Mouse (Mus musculus): ENCODE results near the gene Uck2. TPM values are rescaled to one million over a fixed set of nuclear protein-coding genes. Genes with fewer than 3 reads are reported as not detected.
A peak's percentile ranks its signal among the peaks of the same experiment; 100 is the strongest.

Uck2 gene
- polyA plus RNA-seq, 1 experiment = 17.5 TPM

DNA sequence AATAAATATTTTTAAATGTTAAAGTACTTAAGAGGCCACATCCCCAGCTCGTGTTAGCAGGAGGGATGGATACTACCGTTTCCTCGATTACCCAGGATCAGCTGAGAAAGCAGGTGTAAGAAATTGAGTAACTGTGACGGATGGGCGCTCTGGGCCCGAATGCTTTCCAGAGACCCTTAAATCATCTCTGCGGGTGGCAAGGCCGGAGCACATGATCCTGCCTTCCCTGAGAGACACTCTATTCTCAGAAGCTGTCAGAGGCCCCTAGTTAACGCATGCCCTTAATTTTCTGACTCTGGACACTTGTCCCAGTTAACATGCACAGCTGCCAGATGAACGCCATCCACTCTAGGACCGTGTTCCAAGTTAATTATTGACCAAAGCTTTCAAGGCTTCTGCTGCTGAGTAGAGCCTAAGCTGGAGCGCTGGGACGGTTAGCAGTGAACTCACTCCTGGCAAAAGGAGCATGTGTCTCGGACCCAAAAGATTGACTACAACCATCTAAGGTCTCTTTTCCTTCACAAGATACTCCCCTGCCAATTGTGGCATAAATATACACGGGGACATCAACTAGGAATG is 28.3 kb downstream of the Uck2 start:
- no peak overlapping the region for H3K27ac ChIP-seq (ENCODE audit: insufficient read depth, low read depth, low read length)
- WGBS = 38% methylated on average over 15 of the region's 15 CpGs
- no peaks in the 10 kb centered on the region for H3K36me3 ChIP-seq (ENCODE audit: control insufficient read depth, insufficient read depth, low read length)
- H3K4me1 ChIP-seq (ENCODE audit: control insufficient read depth, insufficient read depth, low read length) = 0 out of 2 replicates have a peak, but pooled peaks cover 3% of the 10 kb centered on the region
- TF ChIP-seq POLR2A (IDR thresholded peaks at IDR 0.05; ENCODE audit: low read depth, low read length) (no peak), CTCF (conservative IDR thresholded peaks at IDR 0.05; ENCODE audit: insufficient read depth, insufficient read length, low read depth, low read length) (no peak)
- no peak overlapping the region for H3K4me3 ChIP-seq (ENCODE audit: insufficient read depth, low read depth, low read length)
- H3K27me3 ChIP-seq (replicated peaks; ENCODE audit: control insufficient read depth, insufficient read depth, low read length) = no peaks in the 10 kb centered on the region
- DNase-seq = peak; percentile 78

DNA sequence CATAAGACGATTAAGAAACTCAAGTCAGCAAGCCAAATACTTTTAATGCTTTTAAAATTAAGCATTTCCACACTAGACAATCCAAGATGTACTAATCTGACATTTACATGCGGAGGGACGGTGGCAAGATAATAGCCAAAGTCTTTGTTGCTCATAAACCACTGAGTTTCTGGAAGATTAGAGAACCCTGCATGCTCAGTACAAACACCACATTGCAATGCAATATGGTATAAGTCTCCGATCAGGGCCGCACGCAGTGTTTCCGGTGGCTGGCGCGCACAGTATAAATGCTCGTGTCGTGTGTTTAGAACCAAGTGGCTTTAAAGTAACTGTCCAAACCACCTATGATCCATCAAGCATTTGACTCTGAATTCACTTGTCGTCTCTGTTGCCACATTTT is 31.5 kb downstream of the Uck2 start:
- 92% methylated on average over 12 of the region's 12 CpGs for WGBS
- Histone ChIP-seq H3K4me1 (ENCODE audit: control insufficient read depth, insufficient read depth, low read length) (no peaks in the 10 kb centered on the region), H3K36me3 (ENCODE audit: control insufficient read depth, insufficient read depth, low read length) (no peaks in the 10 kb centered on the region), H3K27me3 (replicated peaks; ENCODE audit: control insufficient read depth, insufficient read depth, low read length) (no peaks in the 10 kb centered on the region), H3K4me3 (ENCODE audit: insufficient read depth, low read depth, low read length) (no peak overlapping the region), H3K27ac (ENCODE audit: insufficient read depth, low read depth, low read length) (no peak overlapping the region)
- DNase-seq = no peak
- TF ChIP-seq POLR2A (IDR thresholded peaks at IDR 0.05; ENCODE audit: low read depth, low read length) (no peak), CTCF (conservative IDR thresholded peaks at IDR 0.05; ENCODE audit: insufficient read depth, insufficient read length, low read depth, low read length) (no peak)

DNA sequence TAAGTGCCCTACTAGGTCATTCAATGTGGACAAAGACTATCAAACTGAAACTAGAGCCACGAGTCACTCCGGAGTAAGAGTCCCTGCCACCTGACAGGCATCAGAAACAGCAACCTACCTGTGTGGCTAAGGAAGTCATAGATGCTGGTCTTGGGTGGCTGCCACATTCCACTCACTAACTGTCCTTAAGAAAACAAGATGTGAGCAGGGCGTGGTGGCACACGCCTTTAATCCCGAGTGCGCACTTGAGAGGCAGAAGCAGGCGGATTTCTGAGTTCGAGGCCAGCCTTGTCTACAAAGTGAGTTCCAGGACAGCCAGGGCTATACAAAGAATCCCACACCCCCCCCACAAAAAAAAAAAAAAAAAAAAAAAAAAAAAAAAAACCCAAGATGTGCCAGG is 35.2 kb downstream of the Uck2 start:
- no peaks in the 10 kb centered on the region for H3K27me3 ChIP-seq (replicated peaks; ENCODE audit: control insufficient read depth, insufficient read depth, low read length)
- no peaks in the 10 kb centered on the region for H3K36me3 ChIP-seq (ENCODE audit: control insufficient read depth, insufficient read depth, low read length)
- no peak for TF ChIP-seq CTCF (conservative IDR thresholded peaks at IDR 0.05; ENCODE audit: insufficient read depth, insufficient read length, low read depth, low read length)
- no peak for TF ChIP-seq POLR2A (IDR thresholded peaks at IDR 0.05; ENCODE audit: low read depth, low read length)
- 74% methylated on average over 8 of the region's 8 CpGs for WGBS
- DNase-seq = no peak
- H3K27ac ChIP-seq (ENCODE audit: insufficient read depth, low read depth, low read length) = no peak overlapping the region
- no peak overlapping the region for H3K4me3 ChIP-seq (ENCODE audit: insufficient read depth, low read depth, low read length)
- 0 out of 2 replicates have a peak, but pooled peaks cover 3% of the 10 kb centered on the region for H3K4me1 ChIP-seq (ENCODE audit: control insufficient read depth, insufficient read depth, low read length)

DNA sequence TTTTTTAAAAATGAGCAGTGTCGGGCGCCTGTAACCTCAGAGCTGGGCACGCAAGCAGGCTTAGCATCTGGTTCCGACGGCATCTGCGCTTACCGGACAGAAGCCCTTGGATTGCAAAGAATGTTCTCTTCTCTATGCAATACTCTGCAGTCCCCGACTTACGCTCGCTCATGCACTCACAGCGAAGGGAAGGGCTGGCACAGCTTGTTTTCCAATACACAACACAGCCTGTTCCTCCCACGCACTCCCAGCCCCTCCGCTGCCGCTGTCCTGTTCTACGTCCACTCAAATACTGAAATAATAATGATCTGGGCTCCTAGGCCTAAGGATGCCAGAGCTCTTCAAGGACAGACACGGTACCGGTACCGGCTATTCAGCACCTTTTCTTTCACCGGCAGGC is 35.9 kb downstream of the Uck2 start:
- TF ChIP-seq POLR2A (IDR thresholded peaks at IDR 0.05; ENCODE audit: low read depth, low read length) (no peak), CTCF (conservative IDR thresholded peaks at IDR 0.05; ENCODE audit: insufficient read depth, insufficient read length, low read depth, low read length) (no peak)
- Histone ChIP-seq H3K4me1 (ENCODE audit: control insufficient read depth, insufficient read depth, low read length) (0 out of 2 replicates have a peak, but pooled peaks cover 3% of the 10 kb centered on the region), H3K4me3 (ENCODE audit: insufficient read depth, low read depth, low read length) (no peak overlapping the region), H3K27ac (ENCODE audit: insufficient read depth, low read depth, low read length) (no peak overlapping the region), H3K36me3 (ENCODE audit: control insufficient read depth, insufficient read depth, low read length) (no peaks in the 10 kb centered on the region), H3K27me3 (replicated peaks; ENCODE audit: control insufficient read depth, insufficient read depth, low read length) (no peaks in the 10 kb centered on the region)
- no peak for DNase-seq
- 70% methylated on average over 19 of the region's 19 CpGs for WGBS

DNA sequence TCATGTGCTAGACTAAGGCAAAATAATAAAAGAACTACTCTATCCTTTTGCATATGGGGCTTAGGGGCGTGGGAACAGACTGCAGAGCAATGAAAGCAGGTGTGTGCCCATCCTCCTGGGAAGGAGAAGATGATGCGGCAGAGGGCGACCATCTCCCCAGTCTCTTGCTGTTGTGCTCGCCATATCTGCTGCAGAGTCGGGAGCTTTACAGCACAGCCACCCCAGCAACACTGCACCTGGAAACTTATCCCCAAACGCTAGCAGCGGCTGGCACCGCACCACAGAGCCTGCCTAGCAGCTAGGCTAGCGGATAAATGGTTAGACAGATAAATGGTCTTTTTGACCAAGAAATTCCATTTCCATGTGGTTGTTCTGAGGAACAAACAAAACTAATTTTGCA is 37.2 kb downstream of the Uck2 start:
- Histone ChIP-seq H3K4me3 (ENCODE audit: insufficient read depth, low read depth, low read length) (no peak overlapping the region), H3K27ac (ENCODE audit: insufficient read depth, low read depth, low read length) (no peak overlapping the region), H3K36me3 (ENCODE audit: control insufficient read depth, insufficient read depth, low read length) (no peaks in the 10 kb centered on the region), H3K27me3 (replicated peaks; ENCODE audit: control insufficient read depth, insufficient read depth, low read length) (no peaks in the 10 kb centered on the region), H3K4me1 (ENCODE audit: control insufficient read depth, insufficient read depth, low read length) (0 out of 2 replicates have a peak, but pooled peaks cover 3% of the 10 kb centered on the region)
- WGBS = 87% methylated on average over 9 of the region's 9 CpGs
- no peak for DNase-seq
- TF ChIP-seq CTCF (conservative IDR thresholded peaks at IDR 0.05; ENCODE audit: insufficient read depth, insufficient read length, low read depth, low read length) (no peak), POLR2A (IDR thresholded peaks at IDR 0.05; ENCODE audit: low read depth, low read length) (no peak)

DNA sequence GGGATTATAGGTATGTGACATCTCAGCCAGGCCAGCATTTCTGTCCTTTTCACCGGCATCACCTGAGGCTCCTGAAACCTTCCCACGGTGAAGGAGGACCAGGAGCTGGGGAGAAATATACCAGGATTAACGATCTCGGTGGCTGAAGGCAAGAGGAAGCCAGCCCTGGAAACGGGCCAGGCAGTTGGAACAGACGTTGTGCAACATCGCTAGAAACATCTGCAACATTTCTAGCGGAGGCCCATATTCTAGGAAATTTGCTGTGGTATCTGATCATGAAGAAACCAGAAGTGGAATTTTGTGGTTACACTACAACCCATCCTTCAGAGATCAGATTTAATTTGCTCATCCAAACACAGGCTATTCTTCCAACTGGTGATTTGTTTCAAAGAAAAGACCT is 38.1 kb downstream of the Uck2 start:
- H3K4me1 ChIP-seq (ENCODE audit: control insufficient read depth, insufficient read depth, low read length) = 0 out of 2 replicates have a peak, but pooled peaks cover 3% of the 10 kb centered on the region
- H3K4me3 ChIP-seq (ENCODE audit: insufficient read depth, low read depth, low read length) = no peak overlapping the region
- no peaks in the 10 kb centered on the region for H3K36me3 ChIP-seq (ENCODE audit: control insufficient read depth, insufficient read depth, low read length)
- TF ChIP-seq CTCF (conservative IDR thresholded peaks at IDR 0.05; ENCODE audit: insufficient read depth, insufficient read length, low read depth, low read length) (no peak), POLR2A (IDR thresholded peaks at IDR 0.05; ENCODE audit: low read depth, low read length) (no peak)
- no peaks in the 10 kb centered on the region for H3K27me3 ChIP-seq (replicated peaks; ENCODE audit: control insufficient read depth, insufficient read depth, low read length)
- 41% methylated on average over 8 of the region's 8 CpGs for WGBS
- DNase-seq = peak; percentile 76
- H3K27ac ChIP-seq (ENCODE audit: insufficient read depth, low read depth, low read length) = no peak overlapping the region

DNA sequence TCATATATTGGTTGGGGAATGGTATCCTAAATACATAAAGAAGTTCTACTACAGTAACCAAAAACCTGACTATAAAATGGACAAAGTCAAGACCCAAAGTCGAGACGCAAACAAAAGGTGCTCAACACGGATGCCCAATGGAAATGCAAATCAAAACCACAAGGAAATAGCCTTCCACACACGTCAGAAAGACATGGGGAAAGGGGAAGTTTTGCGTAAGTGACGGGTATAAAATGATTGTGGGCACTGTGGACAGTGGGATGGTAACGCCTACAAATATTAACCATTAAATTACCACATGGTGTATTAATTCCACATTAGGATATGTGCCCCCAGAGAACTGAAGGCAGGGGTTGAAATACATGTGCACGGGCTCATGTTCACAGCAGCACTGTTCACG is 38.8 kb downstream of the Uck2 start:
- Histone ChIP-seq H3K4me1 (ENCODE audit: control insufficient read depth, insufficient read depth, low read length) (0 out of 2 replicates have a peak, but pooled peaks cover 3% of the 10 kb centered on the region), H3K27me3 (replicated peaks; ENCODE audit: control insufficient read depth, insufficient read depth, low read length) (no peaks in the 10 kb centered on the region), H3K36me3 (ENCODE audit: control insufficient read depth, insufficient read depth, low read length) (no peaks in the 10 kb centered on the region), H3K27ac (ENCODE audit: insufficient read depth, low read depth, low read length) (no peak overlapping the region), H3K4me3 (ENCODE audit: insufficient read depth, low read depth, low read length) (no peak overlapping the region)
- WGBS = 86% methylated on average over 9 of the region's 9 CpGs
- DNase-seq = no peak
- TF ChIP-seq CTCF (conservative IDR thresholded peaks at IDR 0.05; ENCODE audit: insufficient read depth, insufficient read length, low read depth, low read length) (no peak), POLR2A (IDR thresholded peaks at IDR 0.05; ENCODE audit: low read depth, low read length) (no peak)

All from kidney, adult 2 months (tissue).